24 mouse cellular contexts compared by ENCODE assay signal in the genomic region with DNA sequence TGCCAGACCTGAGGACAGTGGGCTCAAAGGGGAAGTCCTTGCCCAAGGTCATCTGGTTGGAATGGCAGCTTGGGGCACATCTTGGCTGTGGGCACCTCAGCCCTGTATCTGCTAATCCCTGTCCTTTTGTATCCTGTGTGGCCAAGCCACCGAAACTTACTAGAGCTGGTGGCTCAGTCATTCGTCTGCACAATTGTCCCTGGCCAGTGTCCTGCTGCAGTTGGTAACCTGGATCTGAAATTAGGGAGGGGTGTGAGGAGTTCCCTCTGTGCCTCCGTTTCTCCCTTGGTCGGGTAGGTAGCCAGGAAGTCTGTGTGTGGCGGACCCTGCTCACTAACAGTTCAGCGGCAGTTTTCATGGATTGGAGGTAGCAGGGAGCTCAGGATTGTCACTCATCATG. TPM values are rescaled to one million over a fixed set of nuclear protein-coding genes. Genes with fewer than 3 reads are reported as not detected.
"Had no signal": no experiment of that assay in that cellular context is flagged by ENCODE, and none has a peak within 500 bp of the region (broad histone marks: within the 10 kb centered on the region; RNA-seq: fewer than 3 reads in every experiment).

No protein-coding gene starts in this region.

- H3K36me3 ChIP-seq: heart, embryonic 10.5 days; hindbrain, embryonic 10.5 days; hindbrain, embryonic 12.5 days; intestine, embryonic 15.5 days; limb, embryonic 10.5 days; limb, embryonic 12.5 days had no signal

- H3K4me2 ChIP-seq: heart, embryonic 12.5 days; hindbrain, embryonic 12.5 days; hindbrain, embryonic 14.5 days; intestine, embryonic 15.5 days; limb, embryonic 12.5 days; liver, embryonic 11.5 days; liver, embryonic 13.5 days; liver, embryonic 15.5 days had no signal

- ATAC-seq: hindbrain, embryonic 16.5 days; inflammation-experienced regulatory T-cells, adult 6 months; intestine, embryonic 15.5 days; intestine, postnatal 0 days; liver, postnatal 0 days had no signal

- H3K27ac ChIP-seq: heart, embryonic 10.5 days; hindbrain, embryonic 10.5 days; hindbrain, embryonic 12.5 days; hindbrain, embryonic 14.5 days; intestine, embryonic 15.5 days; layer of hippocampus, adult 2 months; left cerebral cortex, adult 2 months; limb, embryonic 10.5 days; limb, embryonic 12.5 days; liver, embryonic 13.5 days; liver, embryonic 15.5 days had no signal

- H3K27me3 ChIP-seq: heart, embryonic 12.5 days; hindbrain, embryonic 12.5 days; intestine, embryonic 15.5 days; limb, embryonic 12.5 days; liver, embryonic 13.5 days; liver, embryonic 15.5 days had no signal

- H3K9me3 ChIP-seq: heart, embryonic 10.5 days; hindbrain, embryonic 10.5 days; hindbrain, embryonic 12.5 days; intestine, embryonic 15.5 days; limb, embryonic 10.5 days; liver, embryonic 13.5 days; liver, embryonic 15.5 days had no signal

- H3K4me3 ChIP-seq: heart, embryonic 10.5 days; heart, embryonic 12.5 days; hindbrain, embryonic 10.5 days; hindbrain, embryonic 12.5 days; intestine, embryonic 15.5 days; layer of hippocampus, adult 2 months; left cerebral cortex, adult 2 months; limb, embryonic 10.5 days; limb, embryonic 12.5 days; liver, embryonic 13.5 days; liver, embryonic 15.5 days had no signal

- DNase-seq: heart, postnatal 4 days; kidney, adult 18-20 months; kidney, adult 8-10 months; kidney, postnatal 10 days; kidney, postnatal 25 days; kidney, postnatal 4 days; liver; liver, embryonic 13.5 days; liver, postnatal 0 days had no signal

- H3K9ac ChIP-seq: heart, embryonic 12.5 days; hindbrain, embryonic 12.5 days; hindbrain, embryonic 14.5 days; intestine, embryonic 15.5 days; limb, embryonic 12.5 days; liver, embryonic 13.5 days; liver, embryonic 15.5 days; liver, postnatal 0 days had no signal

RNA-seq across cellular contexts. Expression of gene Efcab9, which starts 58.3 kb away (rescaled TPM):
- polyA plus RNA-seq: heart, embryonic 10.5 days; hindbrain, embryonic 10.5 days; hindbrain, embryonic 12.5 days; hindbrain, embryonic 14.5 days; hindbrain, embryonic 16.5 days had no signal
